Mouse (Mus musculus) CH12.LX (cell line): Measurements from ENCODE around the gene Tns3. TPM values are rescaled to one million over a fixed set of nuclear protein-coding genes. Genes with fewer than 3 reads are reported as not detected.

Source experiments
- DNase-seq: peaks from one replicate; pipeline ENCODE4 v3.0.0-alpha.2; 2013; ENCODE audit errors: extremely low read depth
- H3K27ac ChIP-seq: 2 replicates; pipeline ENCODE4 v1.5.1; 2012; ENCODE audit warnings: low read depth, mild to moderate bottlenecking, control low read depth, moderate library complexity; ENCODE audit not compliant: insufficient read depth
- H3K27me3 ChIP-seq: replicated peaks from 2 replicates; pipeline ENCODE3; 2012; ENCODE audit warnings: inconsistent platforms
- H3K36me3 ChIP-seq, 2 experiments: replicated peaks in 1 of 2; 2 replicates each; pipeline versions ENCODE3 to v1.6.1; 2012; ENCODE audit warnings: inconsistent platforms in 1 of 2, low read length in 1 of 2, mild to moderate bottlenecking in 1 of 2, mixed read lengths in 1 of 2, moderate library complexity in 1 of 2; ENCODE audit not compliant: control insufficient read depth in 1 of 2, insufficient read depth in 1 of 2
- H3K4me1 ChIP-seq, 2 experiments: 2 replicates each; pipeline ENCODE4 v1.6.1; 2012; ENCODE audit warnings: inconsistent platforms in 1 of 2, moderate library complexity in 1 of 2; ENCODE audit not compliant: insufficient read depth in 2 of 2, control insufficient read depth in 1 of 2
- H3K4me2 ChIP-seq: 2 replicates; pipeline ENCODE4 v1.6.1; 2012; ENCODE audit warnings: low read depth, mild to moderate bottlenecking, control low read depth; ENCODE audit not compliant: poor library complexity, insufficient read depth, severe bottlenecking
- H3K4me3 ChIP-seq, 3 experiments: fragments of 150-350 bp in 1 of 3; sonication (generic) in 1 of 3; replicated peaks in 1 of 3; 2 replicates each; pipeline versions ENCODE3 to v1.5.1; 2011 to 2012; ENCODE audit warnings: low read depth in 2 of 3, low read length in 2 of 3, mild to moderate bottlenecking in 2 of 3, moderate library complexity in 2 of 3, control low read depth in 1 of 3, improper control_type of control experiment in 1 of 3, inconsistent platforms in 1 of 3, mixed read lengths in 1 of 3; ENCODE audit not compliant: poor library complexity in 1 of 3
- H3K79me2 ChIP-seq: replicated peaks from 2 replicates; pipeline ENCODE4 v1.6.1; 2012; ENCODE audit warnings: mild to moderate bottlenecking, moderate library complexity; ENCODE audit not compliant: control insufficient read depth, poor library complexity, insufficient read depth, severe bottlenecking; ENCODE audit errors: extremely low read depth
- H3K9ac ChIP-seq: 2 replicates; pipeline ENCODE4 v1.6.1; 2012; ENCODE audit warnings: low read depth, mild to moderate bottlenecking, control low read depth, moderate library complexity; ENCODE audit not compliant: insufficient read depth
- H3K9me3 ChIP-seq: replicated peaks from 2 replicates; pipeline ENCODE3; 2012; ENCODE audit warnings: low read length, inconsistent platforms, mixed read lengths
- BHLHE40 ChIP-seq: IDR thresholded peaks from 2 replicates; pipeline ENCODE4 v1.6.1; 2011; ENCODE audit warnings: mild to moderate bottlenecking, low read depth, low read length, improper control_type of control experiment
- CHD2 ChIP-seq: IDR thresholded peaks from 2 replicates; pipeline ENCODE4 v1.6.1; 2011; ENCODE audit warnings: low read length, improper control_type of control experiment
- CTCF ChIP-seq, 2 experiments: IDR thresholded peaks in 1 of 2; conservative IDR thresholded peaks in 1 of 2; 2 replicates each; pipeline ENCODE4 v1.5.1; 2011 to 2012; ENCODE audit warnings: low read depth in 2 of 2, low read length in 2 of 2, improper control_type of control experiment in 1 of 2, inconsistent platforms in 1 of 2, mild to moderate bottlenecking in 1 of 2, moderate library complexity in 1 of 2
- E2F4 ChIP-seq: IDR thresholded peaks from 2 replicates; pipeline ENCODE4 v1.6.1; 2011; ENCODE audit warnings: low read depth, low read length, improper control_type of control experiment; ENCODE audit not compliant: insufficient replicate concordance
- ELF1 ChIP-seq: IDR thresholded peaks from 2 replicates; pipeline ENCODE4 v1.6.1; 2014; ENCODE audit warnings: low read depth, mild to moderate bottlenecking, inconsistent platforms, low read length, improper control_type of control experiment
- EP300 ChIP-seq: IDR thresholded peaks from 2 replicates; pipeline ENCODE4 v1.6.1; 2011; ENCODE audit warnings: low read length, improper control_type of control experiment
- IRF4 ChIP-seq: IDR thresholded peaks from 2 replicates; pipeline ENCODE4 v1.6.1; 2014; ENCODE audit warnings: low read depth, mild to moderate bottlenecking, inconsistent platforms, low read length, improper control_type of control experiment
- JUND ChIP-seq: conservative IDR thresholded peaks from 2 replicates; pipeline ENCODE4 v1.6.1; 2011; ENCODE audit warnings: low read depth, low read length, improper control_type of control experiment
- MAFK ChIP-seq: IDR thresholded peaks from 2 replicates; pipeline ENCODE4 v1.6.1; 2011; ENCODE audit warnings: low read length, improper control_type of control experiment; ENCODE audit not compliant: insufficient replicate concordance
- MXI1 ChIP-seq: IDR thresholded peaks from 2 replicates; pipeline ENCODE4 v1.6.1; 2011; ENCODE audit warnings: mild to moderate bottlenecking, low read depth, low read length, improper control_type of control experiment
- NRF1 ChIP-seq: IDR thresholded peaks from 2 replicates; pipeline ENCODE4 v1.6.1; 2014; ENCODE audit warnings: low read depth, mild to moderate bottlenecking, inconsistent platforms, low read length, improper control_type of control experiment, moderate library complexity
- PAX5 ChIP-seq: IDR thresholded peaks from 2 replicates; pipeline ENCODE4 v1.6.1; 2012; ENCODE audit warnings: low read length, inconsistent platforms, mixed read lengths
- POLR2A ChIP-seq: IDR thresholded peaks from 2 replicates; pipeline ENCODE4 v1.6.1; 2011; ENCODE audit warnings: low read depth, mild to moderate bottlenecking, improper control_type of control experiment, low read length
- POLR2AphosphoS2 ChIP-seq: IDR thresholded peaks from 2 replicates; pipeline ENCODE4 v1.6.1; 2011; ENCODE audit warnings: low read depth, low read length, improper control_type of control experiment
- RAD21 ChIP-seq: IDR thresholded peaks from 2 replicates; pipeline ENCODE4 v1.6.1; 2011; ENCODE audit warnings: low read depth, mild to moderate bottlenecking, low read length, improper control_type of control experiment, moderate library complexity
- SMC3 ChIP-seq: IDR thresholded peaks from 2 replicates; pipeline ENCODE4 v1.6.1; 2011; ENCODE audit warnings: low read depth, low read length, improper control_type of control experiment
- TCF12 ChIP-seq: IDR thresholded peaks from 2 replicates; pipeline ENCODE4 v1.6.1; 2014; ENCODE audit warnings: low read depth, mild to moderate bottlenecking, inconsistent platforms, low read length, improper control_type of control experiment
- UBTF ChIP-seq: IDR thresholded peaks from 2 replicates; pipeline ENCODE4 v1.6.1; 2012; ENCODE audit warnings: low read depth, mild to moderate bottlenecking, inconsistent platforms, low read length, improper control_type of control experiment, moderate library complexity
- USF2 ChIP-seq: conservative IDR thresholded peaks from 2 replicates; pipeline ENCODE4 v1.6.1; 2011; ENCODE audit warnings: low read depth, low read length, improper control_type of control experiment
- ZC3H11A ChIP-seq: IDR thresholded peaks from 2 replicates; pipeline ENCODE4 v1.6.1; 2012; ENCODE audit warnings: low read depth, mild to moderate bottlenecking, inconsistent platforms, low read length, improper control_type of control experiment
- ZMIZ1 ChIP-seq: IDR thresholded peaks from 2 replicates; pipeline ENCODE4 v1.6.1; 2012; ENCODE audit warnings: low read depth, mild to moderate bottlenecking, inconsistent platforms, low read length, improper control_type of control experiment
- ZNF384 ChIP-seq: IDR thresholded peaks from 2 replicates; pipeline ENCODE4 v1.6.1; 2012; ENCODE audit warnings: low read depth, low read length, improper control_type of control experiment, inconsistent platforms
- dilution Hi-C: fragments of 300-500 bp; cut with MboI; formaldehyde crosslinking; loops from 2 replicates; pipeline ENCODE4 v1.14.3; 2020; ENCODE audit warnings: low sequenced_read_pairs; ENCODE audit not compliant: extremely low pct_unique_long_range_greater_than_20kb, extremely low pct_ligation_motif_present
- in situ Hi-C: fragments of 300-500 bp; cut with MboI; formaldehyde crosslinking; loops from 3 replicates; pipeline ENCODE4 v1.14.3; 2019; ENCODE audit warnings: low sequenced_read_pairs, low pct_ligation_motif_present, low pct_unique_long_range_greater_than_20kb, mixed read lengths
- polyA plus RNA-seq: library from polyadenylated mRNA; unstranded; fragments of >175 nt; gene quantifications from 2 replicates; pipeline ENCODE4 v1.2.1, GENCODE M21; 2012; ENCODE audit warnings: low read depth; ENCODE audit not compliant: insufficient read length
- total RNA-seq, 2 experiments: library from RNA; depleted of rRNA; stranded (reverse); fragments of 300-350 nt in 1 of 2; fragments of >200 nt in 1 of 2; gene quantifications; 2 replicates each; pipeline ENCODE4 v1.2.3; 2012 to 2014

The Tns3 gene
- total and polyA plus RNA-seq, 3 experiments, result 0.03 to 1.3 (median 0.33) TPM

GRCm38 (mm10) chr11:8653800-8654295 is 10.5 kb downstream of the Tns3 start:
- no peak overlapping the region for H3K4me3 ChIP-seq
- in situ Hi-C loops (no loop called here), dilution Hi-C loops (no loop called here)
- H3K27ac ChIP-seq, result no peak overlapping the region
- peaks cover 75% of the 10 kb centered on the region for H3K27me3 ChIP-seq
- H3K9ac ChIP-seq, result no peak overlapping the region
- DNase-seq, result no peak
- H3K4me2 ChIP-seq, result no peak overlapping the region
- TF ChIP-seq SMC3 (no peak), POLR2A (no peak), ELF1 (no peak), E2F4 (no peak), IRF4 (no peak), ZC3H11A (no peak), EP300 (no peak), TCF12 (no peak), NRF1 (no peak), CTCF (conservative IDR thresholded peaks at IDR 0.05 in 1 of 2, IDR thresholded peaks at IDR 0.05 in 1 of 2; ENCODE audit: low read depth in 2 of 2, low read length in 2 of 2) (no peak), ZMIZ1 (no peak), UBTF (no peak), MXI1 (no peak), ZNF384 (no peak), JUND (no peak), POLR2AphosphoS2 (no peak), PAX5 (no peak), BHLHE40 (no peak), MAFK (no peak), CHD2 (no peak)
- H3K4me1 ChIP-seq, result no peaks in the 10 kb centered on the region; a peak in 1 of 4 replicates
- H3K36me3 ChIP-seq, result no peaks in the 10 kb centered on the region
- H3K9me3 ChIP-seq, result peaks cover 2% of the 10 kb centered on the region
- H3K79me2 ChIP-seq, result no peaks in the 10 kb centered on the region

GRCm38 (mm10) chr11:8652792-8653645 is 11.3 kb downstream of the Tns3 start:
- Histone ChIP-seq H3K36me3 (no peaks in the 10 kb centered on the region), H3K27me3 (peaks cover 73% of the 10 kb centered on the region), H3K4me1 (no peaks in the 10 kb centered on the region; a peak in 1 of 4 replicates), H3K9ac (no peak overlapping the region), H3K4me3 (no peak overlapping the region), H3K4me2 (no peak overlapping the region), H3K9me3 (peaks cover under 1% of the 10 kb centered on the region), H3K27ac (no peak overlapping the region), H3K79me2 (no peaks in the 10 kb centered on the region)
- TF ChIP-seq MAFK, result no peak
- no peak for TF ChIP-seq USF2
- peak in 1 of 2 experiments; percentile 28; a peak in 2 of 4 replicates for TF ChIP-seq CTCF (conservative IDR thresholded peaks at IDR 0.05 in 1 of 2, IDR thresholded peaks at IDR 0.05 in 1 of 2; ENCODE audit: low read depth in 2 of 2, low read length in 2 of 2)
- no peak for TF ChIP-seq POLR2AphosphoS2
- TF ChIP-seq RAD21, result no peak; the same call in 1 of the 2 replicates
- no peak for TF ChIP-seq PAX5
- TF ChIP-seq ZMIZ1, result no peak
- in situ Hi-C loops (no loop called here), dilution Hi-C loops (no loop called here)
- DNase-seq, result no peak
